Mouse (Mus musculus) limb, embryonic 14.5 days (tissue): ENCODE data around the gene Dnaic1. TPM values are rescaled to one million over a fixed set of nuclear protein-coding genes. Genes with fewer than 3 reads are reported as not detected.
"Not testable (repeated sequence)": the region's sequence is repeated elsewhere in the genome, so short reads cannot be mapped to it uniquely, and the experiment has no call there.

Experiments used
- ATAC-seq: fragments of 200-750 bp; cut with Nextera tagmentation; 2 replicates; pipeline ENCODE4 v1.8.0; 2017; ENCODE audit warnings: low read depth, moderate number of reproducible peaks, moderate TSS enrichment; ENCODE audit not compliant: low FRiP score
- DNase-seq: peaks from one replicate; pipeline ENCODE4 v3.0.0-alpha.2; 2015; ENCODE audit warnings: low spot score
- H3K27ac ChIP-seq: fragments of 300-500 bp; sonication (generic); replicated peaks from 2 replicates; pipeline ENCODE4 v1.5.1; 2014; ENCODE audit warnings: low read depth, mild to moderate bottlenecking, low read length, moderate library complexity, mixed read lengths
- H3K27me3 ChIP-seq: fragments of 300-500 bp; sonication (generic); 2 replicates; pipeline ENCODE4 v1.6.1; 2014; ENCODE audit warnings: low read length, mixed read lengths; ENCODE audit not compliant: control insufficient read depth, insufficient read depth
- H3K36me3 ChIP-seq: fragments of 300-500 bp; sonication (generic); 2 replicates; pipeline ENCODE4 v1.6.1; 2014; ENCODE audit warnings: mild to moderate bottlenecking, low read length, moderate library complexity, mixed read lengths; ENCODE audit not compliant: control insufficient read depth, insufficient read depth
- H3K4me1 ChIP-seq: fragments of 300-500 bp; sonication (generic); 2 replicates; pipeline ENCODE4 v1.6.1; 2014; ENCODE audit warnings: antibody characterized with exemption, low read length, mixed read lengths; ENCODE audit not compliant: control insufficient read depth, insufficient read depth
- H3K4me2 ChIP-seq: fragments of 300-500 bp; sonication (generic); replicated peaks from 2 replicates; pipeline ENCODE4 v1.6.1; 2014; ENCODE audit warnings: low read depth, mild to moderate bottlenecking, low read length, moderate library complexity; ENCODE audit not compliant: severe bottlenecking
- H3K4me3 ChIP-seq: fragments of 300-500 bp; sonication (generic); replicated peaks from 2 replicates; pipeline ENCODE4 v1.5.1; 2014; ENCODE audit warnings: low read length
- H3K9ac ChIP-seq: fragments of 300-500 bp; sonication (generic); 2 replicates; pipeline ENCODE4 v1.6.1; 2014; ENCODE audit warnings: mild to moderate bottlenecking, low read depth, low read length, moderate library complexity; ENCODE audit not compliant: severe bottlenecking
- H3K9me3 ChIP-seq: fragments of 300-500 bp; sonication (generic); 2 replicates; pipeline ENCODE4 v1.6.1; 2016; ENCODE audit warnings: low read length; ENCODE audit not compliant: control insufficient read depth
- WGBS: fragments of 180-500 bp; shearing (Covaris S2); extraction: QIAGEN DNeasy Blood & Tissue Kit; methylation state at CpG from one replicate; pipeline ENCODE4 v1.1.7; 2014; 5-methylcytosine and 5-hydroxymethylcytosine counted together
- polyA plus RNA-seq, 2 experiments: library from polyadenylated mRNA; depleted of rRNA in 1 of 2; stranded (reverse) in 1 of 2; unstranded in 1 of 2; fragments of >200 nt; fragmentation: Nextera tagmentation in 1 of 2; extraction: Ambion mirVana in 1 of 2; gene quantifications; 2 replicates each; pipeline versions ENCODE4 v1.2.1 to v1.2.3; 2012 to 2014

Dnaic1 gene
- polyA plus RNA-seq, 2 experiments: 0.67 to 0.78 TPM

GRCm38 (mm10) chr4:41685882-41686492 is 116.4 kb downstream of the Dnaic1 start:
- H3K27me3 ChIP-seq, H3K36me3 ChIP-seq, H3K4me1 ChIP-seq, ATAC-seq, DNase-seq, H3K4me2 ChIP-seq, H3K9me3 ChIP-seq, H3K27ac ChIP-seq, H3K9ac ChIP-seq, H3K4me3 ChIP-seq: not testable (repeated sequence)
- 83% methylated on average over 4 of the region's 10 CpGs for WGBS

Other genes with a start within 250 kb of the Dnaic1 start
- gene Ubap1, start 220.8 kb upstream of the Dnaic1 start, polyA plus RNA-seq (2012; rRNA removed): 34.9 and 48.3 TPM in 2 replicates
- gene Ubap1, start 220.8 kb upstream of the Dnaic1 start, polyA plus RNA-seq (2014; fragmentation: Nextera tagmentation; extraction: Ambion mirVana): 48.9 and 51.4 TPM in 2 replicates
- 7.0 and 7.2 TPM in 2 replicates for gene Kif24, start 104.9 kb upstream of the Dnaic1 start, polyA plus RNA-seq (2012; rRNA removed)
- gene Kif24, start 104.9 kb upstream of the Dnaic1 start, polyA plus RNA-seq (2014; fragmentation: Nextera tagmentation; extraction: Ambion mirVana): 4.3 and 4.6 TPM in 2 replicates
- gene Nudt2, start 104.6 kb upstream of the Dnaic1 start, polyA plus RNA-seq (2012; rRNA removed): 19.1 and 32.6 TPM in 2 replicates
- 47.7 and 52.8 TPM in 2 replicates for gene Nudt2, start 104.6 kb upstream of the Dnaic1 start, polyA plus RNA-seq (2014; fragmentation: Nextera tagmentation; extraction: Ambion mirVana)
- 5.4 and 5.5 TPM in 2 replicates for gene AI464131, start 66.7 kb upstream of the Dnaic1 start, polyA plus RNA-seq (2012; rRNA removed)
- 4.7 and 5.9 TPM in 2 replicates for gene AI464131, start 66.7 kb upstream of the Dnaic1 start, polyA plus RNA-seq (2014; fragmentation: Nextera tagmentation; extraction: Ambion mirVana)
- 0.76 and 0.78 TPM in 2 replicates for gene 1110017D15Rik, start 52.4 kb upstream of the Dnaic1 start, polyA plus RNA-seq (2012; rRNA removed)
- gene 1110017D15Rik, start 52.4 kb upstream of the Dnaic1 start, polyA plus RNA-seq (2014; fragmentation: Nextera tagmentation; extraction: Ambion mirVana): 0.44 and 0.50 TPM in 2 replicates
- gene Fam219a, start 237 bp upstream of the Dnaic1 start, polyA plus RNA-seq (2012; rRNA removed): 13.7 and 19.5 TPM in 2 replicates
- gene Fam219a, start 237 bp upstream of the Dnaic1 start, polyA plus RNA-seq (2014; fragmentation: Nextera tagmentation; extraction: Ambion mirVana): 2.4 and 2.6 TPM in 2 replicates
- gene Enho, start 70.5 kb downstream of the Dnaic1 start, polyA plus RNA-seq (2012; rRNA removed): 15.6 and 22.3 TPM in 2 replicates
- gene Enho, start 70.5 kb downstream of the Dnaic1 start, polyA plus RNA-seq (2014; fragmentation: Nextera tagmentation; extraction: Ambion mirVana): 12.5 and 13.1 TPM in 2 replicates
- gene Cntfr, start 127.3 kb downstream of the Dnaic1 start, polyA plus RNA-seq (2012; rRNA removed): 34.2 and 43.6 TPM in 2 replicates
- gene Cntfr, start 127.3 kb downstream of the Dnaic1 start, polyA plus RNA-seq (2014; fragmentation: Nextera tagmentation; extraction: Ambion mirVana): 5.3 and 5.4 TPM in 2 replicates
- 247 and 316 TPM in 2 replicates for gene Il11ra1, start 130.2 kb downstream of the Dnaic1 start, polyA plus RNA-seq (2012; rRNA removed)
- 384 and 431 TPM in 2 replicates for gene Il11ra1, start 130.2 kb downstream of the Dnaic1 start, polyA plus RNA-seq (2014; fragmentation: Nextera tagmentation; extraction: Ambion mirVana)
- gene Rpp25l, start 143.8 kb downstream of the Dnaic1 start, polyA plus RNA-seq (2012; rRNA removed): 59.3 and 67.5 TPM in 2 replicates
- gene Rpp25l, start 143.8 kb downstream of the Dnaic1 start, polyA plus RNA-seq (2014; fragmentation: Nextera tagmentation; extraction: Ambion mirVana): 69.8 and 76.2 TPM in 2 replicates
- 64.2 and 70.1 TPM in 2 replicates for gene Dctn3, start 153.4 kb downstream of the Dnaic1 start, polyA plus RNA-seq (2012; rRNA removed)
- 99.1 and 101 TPM in 2 replicates for gene Dctn3, start 153.4 kb downstream of the Dnaic1 start, polyA plus RNA-seq (2014; fragmentation: Nextera tagmentation; extraction: Ambion mirVana)
- 0.09 and 0.20 TPM in 2 replicates for gene Arid3c, start 161.4 kb downstream of the Dnaic1 start, polyA plus RNA-seq (2012; rRNA removed)
- gene Arid3c, start 161.4 kb downstream of the Dnaic1 start, polyA plus RNA-seq (2014; fragmentation: Nextera tagmentation; extraction: Ambion mirVana): 0.29 TPM in 1 of 2 replicates, not detected in the other
- gene Galt, start 185.5 kb downstream of the Dnaic1 start, polyA plus RNA-seq (2012; rRNA removed): 83.3 and 119 TPM in 2 replicates
- gene Galt, start 185.5 kb downstream of the Dnaic1 start, polyA plus RNA-seq (2014; fragmentation: Nextera tagmentation; extraction: Ambion mirVana): 39.5 and 43.6 TPM in 2 replicates
- 79.2 and 91.4 TPM in 2 replicates for gene Sigmar1, start 186.4 kb downstream of the Dnaic1 start, polyA plus RNA-seq (2012; rRNA removed)
- 85.3 and 88.9 TPM in 2 replicates for gene Sigmar1, start 186.4 kb downstream of the Dnaic1 start, polyA plus RNA-seq (2014; fragmentation: Nextera tagmentation; extraction: Ambion mirVana)
- 96.6 and 107 TPM in 2 replicates for gene Ccl27a, start 204.5 kb downstream of the Dnaic1 start, polyA plus RNA-seq (2012; rRNA removed)
- gene Ccl27a, start 204.5 kb downstream of the Dnaic1 start, polyA plus RNA-seq (2014; fragmentation: Nextera tagmentation; extraction: Ambion mirVana): 44.9 and 50.9 TPM in 2 replicates